Mouse (Mus musculus): Measurements from ENCODE around the gene Rdh5. TPM values are rescaled to one million over a fixed set of nuclear protein-coding genes. Genes with fewer than 3 reads are reported as not detected.
A peak's percentile ranks its signal among the peaks of the same experiment; 100 is the strongest.

Rdh5 gene
- 17.6 and 20.4 TPM in 2 replicates for polyA plus RNA-seq (2014; fragmentation: Nextera tagmentation; extraction: Ambion mirVana)

- Histone ChIP-seq H3K4me2 (replicated peaks) (peak within 1 kb of the TSS; percentile 62), H3K27ac (peak within 1 kb of the TSS; percentile 83), H3K9ac (peak within 1 kb of the TSS; percentile 66), H3K4me3 (replicated peaks; ENCODE audit: low read length) (peak within 1 kb of the TSS; percentile 51), H3K9me3 (ENCODE audit: control insufficient read depth, low read length) (no peaks in the 10 kb centered on the region), H3K4me1 (replicated peaks; ENCODE audit: control insufficient read depth, insufficient read depth, low read length) (peaks cover 33% of the 10 kb centered on the region), H3K36me3 (replicated peaks; ENCODE audit: control insufficient read depth, insufficient read depth) (no peaks in the 10 kb centered on the region), H3K27me3 (ENCODE audit: control insufficient read depth, insufficient read depth, low read length) (peaks cover 3% of the 10 kb centered on the region; the same call in 1 of the 2 replicates)
- ATAC-seq (ENCODE audit: low FRiP score): no peak
- WGBS: 4% methylated on average over 1 of the region's 1 CpGs
- DNase-seq (ENCODE audit: low spot score): no peak
Observed at GRCm38 (mm10) chr10:128922822-128923012, at the start of gene Rdh5. Gene Rdh5 (minus strand): TSS chr10:128922888.

GRCm38 (mm10) chr10:128970740-128971250 lies 48.1 kb upstream of the Rdh5 start:
- H3K27ac ChIP-seq: no peak overlapping the region
- no peak overlapping the region for H3K4me3 ChIP-seq (replicated peaks; ENCODE audit: low read length)
- no peaks in the 10 kb centered on the region for H3K27me3 ChIP-seq (ENCODE audit: control insufficient read depth, insufficient read depth, low read length)
- ATAC-seq (ENCODE audit: low FRiP score) (no peak), DNase-seq (ENCODE audit: low spot score) (no peak)
- no peaks in the 10 kb centered on the region for H3K4me1 ChIP-seq (replicated peaks; ENCODE audit: control insufficient read depth, insufficient read depth, low read length)
- H3K4me2 ChIP-seq (replicated peaks): no peak overlapping the region
- H3K36me3 ChIP-seq (replicated peaks; ENCODE audit: control insufficient read depth, insufficient read depth): no peaks in the 10 kb centered on the region
- no peaks in the 10 kb centered on the region for H3K9me3 ChIP-seq (ENCODE audit: control insufficient read depth, low read length)
- no peak overlapping the region for H3K9ac ChIP-seq
- WGBS: 64% methylated on average over 1 of the region's 1 CpGs

- ATAC-seq (ENCODE audit: low FRiP score) (no peak), DNase-seq (ENCODE audit: low spot score) (no peak)
- Histone ChIP-seq H3K27me3 (ENCODE audit: control insufficient read depth, insufficient read depth, low read length) (no peaks in the 10 kb centered on the region), H3K9ac (no peak overlapping the region), H3K4me1 (replicated peaks; ENCODE audit: control insufficient read depth, insufficient read depth, low read length) (no peaks in the 10 kb centered on the region), H3K36me3 (replicated peaks; ENCODE audit: control insufficient read depth, insufficient read depth) (no peaks in the 10 kb centered on the region), H3K27ac (no peak overlapping the region), H3K4me3 (replicated peaks; ENCODE audit: low read length) (no peak overlapping the region), H3K9me3 (ENCODE audit: control insufficient read depth, low read length) (no peaks in the 10 kb centered on the region), H3K4me2 (replicated peaks) (no peak overlapping the region)
- WGBS: 64% methylated on average over 1 of the region's 1 CpGs
Observed at GRCm38 (mm10) chr10:128968341-128968749, 45.7 kb upstream of the Rdh5 start.

- no peaks in the 10 kb centered on the region for H3K4me1 ChIP-seq (replicated peaks; ENCODE audit: control insufficient read depth, insufficient read depth, low read length)
- H3K9ac ChIP-seq: no peak overlapping the region
- no peak overlapping the region for H3K4me2 ChIP-seq (replicated peaks)
- no peak for DNase-seq (ENCODE audit: low spot score)
- H3K9me3 ChIP-seq (ENCODE audit: control insufficient read depth, low read length): no peaks in the 10 kb centered on the region
- H3K4me3 ChIP-seq (replicated peaks; ENCODE audit: low read length): no peak overlapping the region
- H3K27ac ChIP-seq: no peak overlapping the region
- 90% methylated on average over 6 of the region's 6 CpGs for WGBS
- no peak for ATAC-seq (ENCODE audit: low FRiP score)
- H3K36me3 ChIP-seq (replicated peaks; ENCODE audit: control insufficient read depth, insufficient read depth): no peaks in the 10 kb centered on the region
- no peaks in the 10 kb centered on the region for H3K27me3 ChIP-seq (ENCODE audit: control insufficient read depth, insufficient read depth, low read length)
Observed at GRCm38 (mm10) chr10:128965871-128966270, 43.2 kb upstream of the Rdh5 start.

GRCm38 (mm10) chr10:128964961-128965360 lies 42.3 kb upstream of the Rdh5 start:
- H3K36me3 ChIP-seq (replicated peaks; ENCODE audit: control insufficient read depth, insufficient read depth): no peaks in the 10 kb centered on the region
- H3K4me2 ChIP-seq (replicated peaks): no peak overlapping the region
- no peak overlapping the region for H3K4me3 ChIP-seq (replicated peaks; ENCODE audit: low read length)
- no peak overlapping the region for H3K27ac ChIP-seq
- H3K9me3 ChIP-seq (ENCODE audit: control insufficient read depth, low read length): no peaks in the 10 kb centered on the region
- WGBS: 70% methylated on average over 2 of the region's 2 CpGs
- no peaks in the 10 kb centered on the region for H3K4me1 ChIP-seq (replicated peaks; ENCODE audit: control insufficient read depth, insufficient read depth, low read length)
- no peaks in the 10 kb centered on the region for H3K27me3 ChIP-seq (ENCODE audit: control insufficient read depth, insufficient read depth, low read length)
- ATAC-seq (ENCODE audit: low FRiP score) (no peak), DNase-seq (ENCODE audit: low spot score) (no peak)
- no peak overlapping the region for H3K9ac ChIP-seq

- no peaks in the 10 kb centered on the region for H3K27me3 ChIP-seq (ENCODE audit: control insufficient read depth, insufficient read depth, low read length)
- no peak within 1 kb of the TSS for H3K9ac ChIP-seq
- no peak within 1 kb of the TSS for H3K4me2 ChIP-seq (replicated peaks)
- H3K9me3 ChIP-seq (ENCODE audit: control insufficient read depth, low read length): no peaks in the 10 kb centered on the region
- H3K4me3 ChIP-seq (replicated peaks; ENCODE audit: low read length): no peak within 1 kb of the TSS
- no peaks in the 10 kb centered on the region for H3K4me1 ChIP-seq (replicated peaks; ENCODE audit: control insufficient read depth, insufficient read depth, low read length)
- ATAC-seq (ENCODE audit: low FRiP score) (no peak), DNase-seq (ENCODE audit: low spot score) (no peak)
- H3K27ac ChIP-seq: no peak within 1 kb of the TSS
- WGBS: 85% methylated on average over 12 of the region's 12 CpGs
- H3K36me3 ChIP-seq (replicated peaks; ENCODE audit: control insufficient read depth, insufficient read depth): no peaks in the 10 kb centered on the region
Observed at GRCm38 (mm10) chr10:128960590-128961584, 38.2 kb upstream of the Rdh5 start, which contains the start of gene Mettl7b. Gene Mettl7b (minus strand): TSS chr10:128960988.

- H3K4me2 ChIP-seq (replicated peaks): no peak overlapping the region
- H3K27ac ChIP-seq: no peak overlapping the region
- ATAC-seq (ENCODE audit: low FRiP score) (no peak), DNase-seq (ENCODE audit: low spot score) (no peak)
- no peaks in the 10 kb centered on the region for H3K27me3 ChIP-seq (ENCODE audit: control insufficient read depth, insufficient read depth, low read length)
- H3K4me3 ChIP-seq (replicated peaks; ENCODE audit: low read length): no peak overlapping the region
- WGBS: 75% methylated on average over 4 of the region's 4 CpGs
- no peaks in the 10 kb centered on the region for H3K36me3 ChIP-seq (replicated peaks; ENCODE audit: control insufficient read depth, insufficient read depth)
- H3K9me3 ChIP-seq (ENCODE audit: control insufficient read depth, low read length): no peaks in the 10 kb centered on the region
- no peaks in the 10 kb centered on the region for H3K4me1 ChIP-seq (replicated peaks; ENCODE audit: control insufficient read depth, insufficient read depth, low read length)
- no peak overlapping the region for H3K9ac ChIP-seq
Observed at GRCm38 (mm10) chr10:128960142-128960541, 37.5 kb upstream of the Rdh5 start.

GRCm38 (mm10) chr10:128958340-128958739 lies 35.7 kb upstream of the Rdh5 start:
- DNase-seq (ENCODE audit: low spot score): no peak
- 80% methylated on average over 10 of the region's 10 CpGs for WGBS
- no peaks in the 10 kb centered on the region for H3K9me3 ChIP-seq (ENCODE audit: control insufficient read depth, low read length)
- H3K9ac ChIP-seq: no peak overlapping the region
- no peak overlapping the region for H3K27ac ChIP-seq
- no peaks in the 10 kb centered on the region for H3K27me3 ChIP-seq (ENCODE audit: control insufficient read depth, insufficient read depth, low read length)
- H3K4me3 ChIP-seq (replicated peaks; ENCODE audit: low read length): no peak overlapping the region
- no peaks in the 10 kb centered on the region for H3K4me1 ChIP-seq (replicated peaks; ENCODE audit: control insufficient read depth, insufficient read depth, low read length)
- H3K36me3 ChIP-seq (replicated peaks; ENCODE audit: control insufficient read depth, insufficient read depth): no peaks in the 10 kb centered on the region
- H3K4me2 ChIP-seq (replicated peaks): no peak overlapping the region
- no peak for ATAC-seq (ENCODE audit: low FRiP score)

- no peak for ATAC-seq (ENCODE audit: low FRiP score)
Observed at GRCm38 (mm10) chr10:128950208-128950887, 27.7 kb upstream of the Rdh5 start.

More at GRCm38 (mm10) chr10:128950208-128950887, 27.7 kb upstream of the Rdh5 start:
- no peaks in the 10 kb centered on the region for H3K9me3 ChIP-seq (ENCODE audit: control insufficient read depth, low read length)
- no peaks in the 10 kb centered on the region for H3K36me3 ChIP-seq (replicated peaks; ENCODE audit: control insufficient read depth, insufficient read depth)
- H3K4me3 ChIP-seq (replicated peaks; ENCODE audit: low read length): no peak overlapping the region
- no peak for DNase-seq (ENCODE audit: low spot score)
- no peak overlapping the region for H3K4me2 ChIP-seq (replicated peaks)
- WGBS: 71% methylated on average over 15 of the region's 16 CpGs
- H3K4me1 ChIP-seq (replicated peaks; ENCODE audit: control insufficient read depth, insufficient read depth, low read length): no peaks in the 10 kb centered on the region
- no peaks in the 10 kb centered on the region for H3K27me3 ChIP-seq (ENCODE audit: control insufficient read depth, insufficient read depth, low read length)
- H3K27ac ChIP-seq: no peak overlapping the region
- H3K9ac ChIP-seq: no peak overlapping the region
